Mouse (Mus musculus) effector memory CD4-positive, alpha-beta T cell, adult 7 months (primary cell): ENCODE data around the gene Otor. TPM values are rescaled to one million over a fixed set of nuclear protein-coding genes. Genes with fewer than 3 reads are reported as not detected.

Experiments used
- polyA plus RNA-seq: library from polyadenylated mRNA; unstranded; fragments of 100-300 nt; shearing (Covaris generic); gene quantifications from one replicate; pipeline ENCODE4 v1.2.1, GENCODE M21; 2017

Otor gene
- not detected for polyA plus RNA-seq

DNA sequence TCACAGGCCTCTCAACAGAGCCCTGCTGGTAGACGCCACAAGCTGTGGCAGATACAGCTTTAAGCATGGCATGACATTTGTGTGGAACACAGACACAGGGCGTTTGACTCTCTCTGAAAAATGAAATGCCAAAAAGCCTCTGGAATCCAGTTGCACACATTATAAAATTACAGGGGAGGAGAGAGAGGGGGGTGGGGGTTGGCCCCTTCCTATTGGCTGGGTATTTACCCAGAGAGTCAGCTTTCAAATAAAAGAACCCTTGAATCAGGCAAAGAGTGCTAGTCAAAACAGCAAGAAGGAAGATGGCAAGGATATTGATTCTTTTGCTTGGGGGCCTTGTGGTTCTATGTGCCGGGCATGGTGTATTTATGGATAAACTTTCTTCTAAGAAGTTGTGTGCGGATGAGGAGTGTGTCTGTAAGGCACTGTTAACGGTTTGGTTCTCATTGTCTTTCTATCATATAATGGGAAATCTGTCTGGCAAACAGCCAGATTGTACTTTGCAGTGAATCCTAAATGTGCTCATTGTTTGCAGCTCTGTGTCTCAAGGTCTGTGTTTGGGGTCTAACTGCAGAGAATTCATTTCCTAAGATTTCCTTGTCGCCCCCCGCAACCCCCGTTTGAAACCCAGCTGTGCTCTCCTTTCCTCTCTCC, at the start of gene Otor:
Otor (plus strand) TSS at position 276 of the 654 bp plus-strand sequence.

DNA sequence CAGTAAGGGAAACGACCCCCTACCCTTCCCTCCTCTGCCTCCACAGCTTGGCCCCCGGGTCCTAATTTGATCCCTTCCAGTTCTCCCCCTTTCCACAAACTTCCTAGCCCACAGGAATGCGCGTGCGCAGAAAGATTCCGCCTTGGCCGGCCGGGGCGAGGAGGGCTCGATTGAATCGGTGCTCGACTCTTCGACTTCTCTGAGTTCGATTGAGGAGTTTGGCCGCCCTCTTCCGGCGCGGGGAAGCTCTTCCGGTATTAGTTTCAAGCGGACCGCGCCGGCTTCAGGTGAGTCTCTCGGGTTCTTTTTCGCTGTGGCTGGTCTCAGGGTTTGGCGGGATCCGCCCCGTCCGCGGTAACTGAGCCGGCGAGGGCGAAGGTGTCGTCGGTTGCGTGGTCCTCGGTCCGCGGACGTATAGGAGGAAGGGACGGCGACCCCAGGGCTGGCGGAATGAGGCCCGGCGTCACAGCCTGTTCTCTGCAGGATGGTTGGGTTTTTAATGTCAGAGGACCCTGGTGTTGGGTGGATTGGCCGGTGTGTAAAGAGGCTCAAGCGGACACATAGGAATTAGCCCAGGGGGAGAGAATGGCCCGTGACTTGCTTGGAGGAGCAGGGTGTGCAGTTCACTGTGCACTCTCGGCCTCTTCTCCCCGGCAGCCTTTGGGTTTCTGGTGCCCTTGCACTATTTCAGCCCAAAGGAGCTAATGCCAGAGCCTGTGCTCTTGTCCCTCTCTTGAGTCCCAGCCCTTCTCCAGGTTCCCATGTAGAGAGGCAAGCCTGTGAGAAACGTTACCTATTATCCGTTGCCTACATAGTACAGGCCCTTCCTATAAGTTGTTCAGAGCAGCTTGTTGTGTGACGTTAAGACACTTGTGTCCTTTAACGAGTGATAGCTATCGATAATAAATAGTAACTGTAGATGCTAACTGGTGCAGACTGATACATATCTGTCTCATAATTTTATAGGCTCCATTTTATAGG, 15.2 kb upstream of the Otor start, which contains the start of gene Snrpb2:
Snrpb2 (plus strand) TSS at position 228 of the 981 bp plus-strand sequence.

Other genes starting within 250 kb of the Otor start
- 16.4 TPM for gene Kif16b, start 176.9 kb upstream of the Otor start, polyA plus RNA-seq
- gene Snrpb2, start 15.4 kb upstream of the Otor start, polyA plus RNA-seq, result 50.1 TPM